Mouse (Mus musculus): Measurements from ENCODE around the gene Ripply1. TPM values are rescaled to one million over a fixed set of nuclear protein-coding genes. Genes with fewer than 3 reads are reported as not detected.

Ripply1 gene
- polyA plus RNA-seq, 1 experiment from 2014 or later: not detected

Other genes starting within 250 kb of the Ripply1 start
- 1.2 and 1.9 TPM in 2 replicates for gene Rnf128, start 219.0 kb downstream of the Ripply1 start, polyA plus RNA-seq (2016; fragmentation: Nextera tagmentation; extraction: Ambion mirVana)
- 0.82 and 0.86 TPM in 2 replicates for gene Tbc1d8b, start 97.4 kb downstream of the Ripply1 start, polyA plus RNA-seq (2016; fragmentation: Nextera tagmentation; extraction: Ambion mirVana)
- 0.25 and 0.37 TPM in 2 replicates for gene Gm15013, start 67.9 kb downstream of the Ripply1 start, polyA plus RNA-seq (2016; fragmentation: Nextera tagmentation; extraction: Ambion mirVana)
- 0.41 and 0.42 TPM in 2 replicates for gene Cldn2, start 18.5 kb upstream of the Ripply1 start, polyA plus RNA-seq (2016; fragmentation: Nextera tagmentation; extraction: Ambion mirVana)
- 7.2 and 8.2 TPM in 2 replicates for gene Morc4, start 89.3 kb upstream of the Ripply1 start, polyA plus RNA-seq (2016; fragmentation: Nextera tagmentation; extraction: Ambion mirVana)
- gene Rbm41, start 216.2 kb upstream of the Ripply1 start, polyA plus RNA-seq (2016; fragmentation: Nextera tagmentation; extraction: Ambion mirVana): 6.8 and 7.4 TPM in 2 replicates